Mouse (Mus musculus) testis, postnatal 14 days (tissue): ENCODE results near the gene Gm12184.
"Not testable (repeated sequence)": the region's sequence is repeated elsewhere in the genome, so short reads cannot be mapped to it uniquely, and the experiment has no call there.

Source experiments
- DNase-seq: peaks from one replicate; pipeline ENCODE4 v3.0.0; 2021; ENCODE audit warnings: low spot score

Gm12184 gene

DNA sequence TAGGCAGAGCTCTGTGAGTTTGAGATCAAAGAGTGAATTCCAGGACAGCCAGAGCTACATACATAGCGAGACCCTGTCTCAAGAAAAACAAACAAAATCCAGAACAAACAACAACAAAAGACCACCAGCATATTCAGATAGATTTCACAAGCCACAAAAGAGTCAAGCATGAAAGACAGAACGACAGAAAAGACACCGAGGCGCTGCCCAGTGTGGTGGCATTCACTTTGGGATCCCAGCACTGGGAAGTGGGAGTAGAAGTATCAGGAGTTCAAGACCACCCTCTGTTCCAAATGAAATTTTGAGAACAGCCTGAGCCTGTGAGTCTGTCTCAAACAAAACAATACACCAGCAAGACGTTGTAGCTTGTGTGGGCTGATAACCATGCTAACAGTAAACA lies 20.4 kb upstream of the Gm12184 start:
- no peak for DNase-seq

DNA sequence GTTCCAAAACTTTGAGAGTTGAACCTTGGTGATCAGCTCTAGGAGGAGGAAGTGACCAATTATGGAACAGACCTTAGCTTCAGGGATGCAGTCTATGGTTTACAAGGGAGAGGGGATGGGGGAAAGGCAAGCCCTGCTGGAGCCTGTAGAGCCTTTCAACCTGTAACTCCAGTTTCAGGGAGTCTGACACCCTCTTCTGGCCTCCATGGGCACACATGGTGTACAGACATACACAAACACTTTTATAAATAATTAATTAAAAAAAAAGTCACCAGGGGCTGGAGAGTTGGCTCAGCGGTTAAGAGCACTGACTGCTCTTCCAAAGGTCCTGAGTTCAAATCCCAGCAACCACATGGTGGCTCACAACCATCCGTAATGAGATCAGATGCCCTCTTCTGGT lies 19.9 kb upstream of the Gm12184 start:
- DNase-seq: not testable (repeated sequence)

DNA sequence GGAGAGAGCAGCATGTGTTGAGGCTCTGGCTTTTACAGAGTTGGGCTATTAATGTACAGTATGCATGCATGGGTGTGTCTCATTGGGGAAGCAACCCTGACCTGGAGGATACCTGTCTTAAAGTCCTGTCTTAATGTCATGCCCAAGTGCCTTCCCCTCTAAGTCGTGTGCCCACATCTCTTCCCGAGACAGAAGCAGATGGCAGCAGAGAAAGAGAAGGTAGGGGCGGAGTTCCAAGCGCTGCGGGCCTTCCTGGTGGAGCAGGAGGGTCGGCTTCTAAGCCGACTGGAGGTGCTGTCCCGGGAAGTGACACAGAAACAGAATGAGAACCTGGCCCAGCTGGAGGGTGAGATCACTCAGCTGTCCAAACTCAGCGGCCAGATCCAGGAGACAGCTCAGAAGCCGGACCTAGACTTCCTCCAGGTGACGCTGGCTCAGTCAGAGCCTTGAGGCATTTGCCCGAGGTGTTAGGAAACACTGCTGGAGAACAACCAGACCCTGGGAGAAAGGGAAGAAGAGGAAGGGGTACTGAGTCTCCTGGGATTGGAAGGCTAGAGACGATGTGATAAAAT lies 18.9 kb upstream of the Gm12184 start:
- no peak for DNase-seq

DNA sequence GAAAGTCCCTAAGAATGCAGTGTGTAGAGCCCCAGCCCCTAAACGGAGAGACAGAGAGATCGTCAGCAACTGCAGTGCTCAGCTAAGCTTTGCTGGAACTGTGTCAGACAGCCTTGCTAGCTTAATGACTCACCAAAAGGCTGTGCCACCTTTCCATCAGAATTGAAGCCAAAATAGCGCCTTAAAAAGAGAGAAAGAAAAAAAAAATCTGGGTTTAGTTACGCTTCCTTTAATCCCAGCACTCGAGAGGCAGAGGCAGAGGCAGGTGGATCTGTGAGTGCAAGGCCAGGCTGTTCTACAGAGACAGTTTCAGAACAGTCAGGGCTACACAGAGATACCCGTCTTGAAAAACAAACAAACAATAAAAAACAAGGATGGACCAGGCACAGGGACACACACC lies 17.9 kb upstream of the Gm12184 start:
- DNase-seq: no peak

DNA sequence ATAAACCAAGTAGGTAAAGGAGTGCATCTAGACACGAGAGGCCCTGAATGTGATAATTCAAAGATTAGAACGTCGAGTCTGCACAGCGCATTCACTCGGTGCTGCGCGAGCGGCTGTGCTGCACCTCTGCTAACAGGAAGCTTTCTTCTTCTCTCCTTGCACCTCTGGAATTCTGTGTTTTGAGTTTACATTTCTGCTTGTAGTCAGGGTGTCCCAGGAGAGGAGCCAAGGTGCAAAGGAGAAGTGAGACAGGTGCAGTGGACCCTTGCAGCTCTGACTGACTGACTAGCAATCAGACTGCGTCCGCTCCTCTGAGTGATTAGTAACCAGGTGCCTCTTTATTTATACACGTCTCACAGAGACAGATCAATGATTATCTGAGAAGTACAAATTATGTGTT lies 16.7 kb upstream of the Gm12184 start:
- DNase-seq: no peak

DNA sequence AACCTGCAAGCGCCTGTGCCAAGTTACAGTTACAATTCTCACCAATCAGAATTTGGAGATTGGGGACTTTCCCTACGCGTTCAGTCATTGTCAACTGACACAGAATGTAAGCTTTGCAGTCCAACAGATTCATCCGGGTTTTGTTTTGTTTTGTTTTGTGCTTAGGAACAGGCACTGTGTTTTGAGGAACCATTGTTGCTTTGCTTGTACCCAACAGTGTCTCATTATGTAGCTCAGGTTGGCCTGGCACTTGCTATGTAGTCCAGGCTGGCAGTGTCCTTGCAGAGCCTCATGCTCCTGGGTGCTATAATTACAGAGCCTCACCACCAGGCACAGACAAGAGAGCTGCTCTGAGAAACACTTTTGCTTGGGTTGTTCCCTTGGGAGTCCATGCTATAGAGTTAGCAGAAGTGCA lies 15.9 kb upstream of the Gm12184 start:
- DNase-seq: no peak

DNA sequence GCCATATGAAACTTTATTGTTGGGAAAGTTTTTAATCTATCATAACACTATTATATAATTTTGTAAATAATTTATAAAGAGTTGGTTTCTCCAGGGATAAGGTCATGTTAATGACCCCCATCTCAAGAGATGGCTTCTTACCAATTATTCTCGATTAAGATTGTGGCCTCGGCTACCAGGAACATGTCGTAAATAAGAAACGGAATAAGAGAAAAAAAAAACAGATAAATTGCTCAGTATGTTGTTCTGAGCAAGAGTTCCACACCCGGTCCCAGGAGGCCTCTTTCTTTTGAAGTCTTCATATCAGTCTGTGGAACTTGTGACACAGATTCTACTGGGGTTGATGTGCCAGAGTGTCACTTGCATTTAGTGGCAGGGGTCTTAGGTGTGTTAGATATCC lies 14.8 kb upstream of the Gm12184 start:
- DNase-seq: no peak

DNA sequence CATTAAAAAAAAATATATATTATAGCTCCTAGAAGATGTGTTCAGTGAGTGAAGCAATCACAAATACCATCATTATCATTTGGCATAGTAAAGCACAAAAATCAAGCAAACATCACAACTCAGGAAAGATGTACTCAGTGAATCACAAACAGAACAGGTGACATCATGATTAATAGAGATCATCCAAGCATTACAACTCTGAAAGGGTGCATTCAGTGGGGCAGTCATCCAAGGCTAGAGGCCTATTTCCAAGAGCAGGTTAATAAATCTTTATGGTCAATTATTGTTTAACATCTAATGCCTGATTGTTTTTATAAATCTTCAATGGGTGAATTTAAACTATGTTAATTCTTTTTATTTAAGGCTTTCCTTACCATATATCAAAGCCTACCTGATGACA lies 14.3 kb upstream of the Gm12184 start:
- no peak for DNase-seq

DNA sequence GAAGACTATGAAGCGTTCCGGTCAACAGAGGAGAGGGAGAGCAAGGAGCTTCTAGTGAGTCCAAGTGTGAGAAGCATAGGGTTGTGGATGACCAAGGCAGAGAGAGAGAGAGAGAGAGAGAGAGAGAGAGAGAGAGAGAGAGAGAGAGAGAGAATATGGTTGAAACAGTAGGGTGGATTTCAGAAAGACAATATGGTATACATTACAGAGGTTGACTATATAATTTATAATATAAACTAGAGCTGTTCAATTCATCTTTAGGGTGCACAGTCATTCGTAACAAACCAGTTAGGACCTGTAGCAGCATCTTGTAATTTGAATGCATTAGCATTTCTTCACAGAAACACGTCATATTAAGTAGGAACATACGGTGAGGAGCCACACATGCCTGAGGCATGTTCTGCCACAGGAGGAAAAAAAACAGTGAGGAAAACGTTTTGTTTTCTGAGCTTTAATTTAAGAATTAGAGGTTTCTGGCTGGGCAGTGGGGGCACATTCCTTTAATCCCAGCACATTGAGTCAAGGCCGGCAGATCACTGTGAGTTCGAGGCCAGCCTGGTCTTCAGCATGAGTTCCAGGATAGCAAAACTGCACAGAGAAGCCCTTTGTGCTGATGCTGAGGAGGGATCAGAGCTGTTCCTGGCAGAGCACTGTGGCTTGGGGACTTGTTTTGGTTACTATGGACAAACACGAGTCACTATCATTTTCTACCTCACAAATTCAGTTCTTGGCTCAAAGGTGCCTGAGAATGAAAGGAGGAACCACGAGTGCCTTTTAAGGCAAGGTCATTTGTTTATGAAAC lies 12.6 kb upstream of the Gm12184 start:
- DNase-seq: no peak

DNA sequence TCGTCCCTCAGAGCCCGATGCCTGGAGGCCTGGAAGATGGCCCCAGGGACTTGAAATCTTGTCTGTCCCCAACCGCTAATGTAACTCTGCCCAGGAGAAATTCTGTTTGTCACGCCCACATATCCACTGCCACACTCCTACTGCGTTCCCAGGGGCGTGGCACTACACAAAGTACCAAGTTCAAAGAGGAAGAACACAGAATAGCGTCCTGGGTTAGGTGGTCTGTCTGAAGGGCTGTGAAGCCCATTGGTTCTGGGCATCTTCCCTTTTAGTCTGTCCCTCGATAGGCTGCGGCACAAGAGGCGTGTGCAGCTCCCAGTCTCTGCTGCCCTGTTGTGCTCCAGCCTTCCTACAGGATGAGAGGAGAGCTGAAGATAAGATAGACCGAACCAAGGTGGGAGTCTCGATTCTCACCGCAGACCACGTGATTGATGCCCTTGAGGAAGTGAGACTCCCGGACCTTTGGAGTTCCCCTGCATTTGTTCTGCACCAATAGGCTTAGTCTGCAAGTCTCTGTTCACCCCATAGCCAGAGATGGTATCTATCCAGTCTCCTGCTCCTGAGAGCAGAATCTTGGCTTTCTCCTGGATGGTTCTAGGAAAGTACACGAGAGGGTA lies 11.8 kb upstream of the Gm12184 start:
- peak; percentile 79 for DNase-seq

DNA sequence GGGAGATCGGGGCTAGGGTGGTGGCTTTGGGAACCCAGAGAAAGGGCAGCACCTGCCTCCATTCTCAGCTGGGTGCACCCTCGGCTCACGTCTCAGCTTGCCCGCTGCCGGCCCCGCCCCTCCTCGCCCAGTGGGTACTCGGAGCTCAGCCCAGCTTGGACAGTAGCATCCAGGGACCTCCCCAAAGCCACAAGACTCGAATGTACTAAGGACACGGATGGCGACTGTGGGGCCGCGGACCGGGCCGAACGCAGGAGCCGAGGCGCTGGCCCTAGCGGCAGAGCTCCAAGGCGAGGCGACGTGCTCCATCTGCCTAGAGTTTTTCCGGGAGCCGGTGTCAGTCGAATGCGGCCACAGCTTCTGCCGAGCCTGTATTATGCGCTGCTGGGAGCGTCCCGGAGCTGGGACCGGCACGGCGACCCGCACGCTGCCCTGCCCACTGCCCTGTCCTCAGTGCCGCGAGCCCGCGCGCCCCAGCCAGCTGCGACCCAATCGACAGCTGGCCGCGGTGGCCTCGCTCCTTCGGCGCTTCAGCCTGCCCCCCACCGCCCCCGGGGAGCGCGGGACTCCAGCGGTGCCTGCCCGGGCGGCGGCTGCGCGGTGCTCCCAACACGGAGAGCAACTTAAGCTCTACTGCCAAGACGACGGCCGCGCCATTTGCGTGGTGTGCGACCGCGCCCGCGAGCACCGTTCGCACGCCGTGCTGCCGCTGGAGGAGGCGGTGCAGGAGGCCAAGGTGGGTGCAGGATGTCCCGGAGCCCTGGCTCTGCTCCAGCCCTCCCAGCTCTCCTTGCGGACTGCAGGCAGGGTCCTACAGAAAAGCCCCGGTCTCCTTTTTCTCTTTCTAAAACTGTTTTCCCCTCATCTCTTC lies 11.1 kb upstream of the Gm12184 start:
- peak; percentile 72 for DNase-seq

DNA sequence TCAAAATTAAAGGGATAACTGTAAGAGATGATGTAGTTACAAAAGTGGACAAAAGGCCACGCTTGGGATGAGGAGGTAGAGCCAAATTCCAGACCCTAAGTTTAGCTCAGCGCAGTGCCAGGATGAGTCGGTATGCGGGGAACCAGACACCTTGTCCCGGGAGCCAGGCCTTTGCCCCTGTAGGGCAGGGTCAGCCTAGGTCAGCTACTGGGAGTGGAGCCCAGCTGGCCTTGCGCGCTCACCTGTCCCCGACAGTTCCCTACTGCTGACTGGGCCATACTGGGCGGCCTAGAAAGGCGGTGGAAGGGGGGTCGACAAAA lies 10.5 kb upstream of the Gm12184 start:
- DNase-seq: no peak

DNA sequence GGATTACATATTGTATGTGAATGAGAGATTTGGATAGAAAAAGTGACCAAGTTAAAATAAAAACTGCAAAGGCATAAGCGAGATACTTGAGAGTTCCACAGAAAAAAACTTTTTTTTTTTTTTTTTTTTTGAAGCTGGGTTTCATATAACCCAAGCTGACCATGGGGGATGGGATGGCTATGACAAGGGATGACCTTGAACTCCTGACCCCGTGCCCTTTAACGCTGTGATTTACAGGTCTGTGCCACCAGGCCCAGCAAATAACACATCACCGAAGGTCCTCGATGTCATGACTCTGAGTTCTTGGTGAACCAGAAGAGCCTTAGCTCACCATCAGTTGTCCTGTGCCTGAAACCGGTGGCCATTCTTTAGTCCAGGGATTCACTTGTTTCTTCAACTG lies 9.5 kb upstream of the Gm12184 start:
- no peak for DNase-seq

DNA sequence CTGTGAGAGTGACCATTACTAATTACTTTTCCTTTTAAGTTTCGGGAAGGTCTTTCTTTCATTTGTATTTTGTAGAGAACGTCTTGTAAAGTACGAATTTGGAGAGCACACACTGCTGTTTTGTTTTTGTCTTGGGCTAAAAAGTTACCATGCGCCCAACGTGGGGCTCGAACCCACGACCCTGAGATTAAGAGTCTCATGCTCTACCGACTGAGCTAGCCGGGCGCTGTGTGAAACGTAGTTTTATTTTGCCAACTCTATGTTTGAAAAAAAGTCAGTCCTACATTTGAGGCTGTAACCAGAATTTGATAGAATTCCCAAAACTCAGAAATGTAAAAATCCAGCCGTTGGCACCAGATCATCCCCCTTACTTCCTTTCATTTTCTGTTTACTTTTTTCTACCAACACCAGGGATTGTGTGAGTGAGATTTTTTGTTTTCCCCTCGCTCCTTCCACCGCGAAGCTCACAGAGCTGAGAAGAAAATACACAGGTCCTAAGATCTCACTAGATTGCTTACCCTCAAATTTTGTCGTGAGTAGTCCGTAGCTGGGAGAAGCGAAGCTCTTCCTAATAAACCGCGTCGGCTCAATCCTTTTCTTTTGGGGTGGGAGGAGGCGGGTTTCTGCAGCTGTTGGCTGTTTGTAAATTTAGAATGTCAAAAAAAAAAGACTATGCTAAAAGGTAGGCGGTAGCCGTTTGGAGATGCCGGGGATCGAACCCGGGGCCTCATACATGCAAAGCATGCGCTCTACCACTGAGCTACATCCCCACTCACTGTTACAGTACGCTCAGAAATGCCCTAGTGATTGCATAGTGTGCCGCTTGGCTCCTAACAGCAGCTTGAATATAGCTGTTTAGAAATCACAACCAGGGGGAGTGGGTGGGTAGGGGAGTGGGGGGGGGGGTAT lies 7.5 kb upstream of the Gm12184 start:
- DNase-seq: peak; percentile 79

DNA sequence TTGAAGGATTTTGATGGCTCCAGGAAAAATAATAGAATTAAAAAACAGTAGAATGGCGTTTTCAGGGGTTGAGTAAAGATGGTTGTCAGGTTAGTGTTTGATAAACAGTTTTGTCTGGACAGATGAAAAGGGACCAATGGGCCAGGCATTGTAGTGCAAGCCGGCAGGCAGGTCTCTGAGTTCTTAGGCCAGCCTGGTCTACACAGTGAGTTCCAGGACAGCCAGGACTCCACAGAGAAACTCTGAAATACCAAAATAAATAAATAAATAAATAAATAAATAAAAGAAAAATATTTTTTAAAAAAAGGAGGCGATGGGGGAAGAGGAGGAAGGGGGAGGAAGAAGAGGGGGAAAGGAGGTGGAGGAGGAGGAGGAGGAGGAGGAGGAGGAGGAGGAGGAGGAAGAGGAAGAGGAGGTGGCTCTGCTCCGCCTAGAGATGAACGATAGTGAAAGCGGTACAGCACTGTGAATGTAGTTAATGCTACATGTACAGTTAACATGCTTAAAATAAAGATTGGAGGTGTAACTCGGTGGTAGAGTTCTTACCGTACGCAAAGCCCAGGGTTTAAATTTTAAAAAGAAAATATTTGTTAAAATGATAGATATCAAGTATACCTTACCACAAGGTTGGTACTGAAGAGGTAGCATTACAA lies 6.7 kb upstream of the Gm12184 start:
- DNase-seq: no peak

DNA sequence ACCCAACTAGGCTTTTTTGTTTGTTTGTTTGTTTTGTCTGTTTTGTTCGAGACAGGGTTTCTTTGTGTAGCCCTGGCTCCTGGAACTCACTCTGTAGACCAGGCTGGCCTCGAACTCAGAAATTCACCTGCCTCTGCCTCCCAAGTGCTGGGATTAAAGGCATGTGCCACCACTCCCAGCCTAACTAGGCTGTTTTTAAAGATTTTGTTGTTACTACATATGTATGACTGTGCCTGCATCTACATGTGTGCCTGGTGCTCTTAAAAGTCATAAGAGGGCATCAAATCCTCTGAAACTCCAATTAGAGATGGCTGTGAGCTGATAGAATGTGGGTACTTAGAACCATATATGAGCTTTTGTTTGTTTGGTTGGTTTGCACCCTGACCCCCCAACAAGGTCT lies 4.8 kb upstream of the Gm12184 start:
- no peak for DNase-seq

DNA sequence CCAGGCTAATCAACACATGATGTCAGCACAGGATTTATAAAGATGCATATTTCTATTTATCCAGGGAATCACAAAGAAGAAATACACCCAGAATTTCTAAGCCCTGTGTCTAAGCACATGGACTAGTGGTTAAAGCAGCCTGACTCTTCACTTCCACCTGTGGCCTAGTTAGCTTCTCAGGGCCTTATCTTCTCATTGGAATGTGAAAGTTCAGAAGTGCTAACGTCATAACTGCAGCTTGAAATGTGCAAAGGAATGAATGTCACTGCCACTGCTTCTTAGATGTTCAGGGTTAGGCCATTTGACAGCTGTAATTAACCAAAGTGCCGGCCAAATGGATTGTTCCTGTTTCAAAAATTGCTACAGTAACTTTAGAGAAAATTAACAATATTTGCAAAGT lies 3.8 kb upstream of the Gm12184 start:
- no peak for DNase-seq

DNA sequence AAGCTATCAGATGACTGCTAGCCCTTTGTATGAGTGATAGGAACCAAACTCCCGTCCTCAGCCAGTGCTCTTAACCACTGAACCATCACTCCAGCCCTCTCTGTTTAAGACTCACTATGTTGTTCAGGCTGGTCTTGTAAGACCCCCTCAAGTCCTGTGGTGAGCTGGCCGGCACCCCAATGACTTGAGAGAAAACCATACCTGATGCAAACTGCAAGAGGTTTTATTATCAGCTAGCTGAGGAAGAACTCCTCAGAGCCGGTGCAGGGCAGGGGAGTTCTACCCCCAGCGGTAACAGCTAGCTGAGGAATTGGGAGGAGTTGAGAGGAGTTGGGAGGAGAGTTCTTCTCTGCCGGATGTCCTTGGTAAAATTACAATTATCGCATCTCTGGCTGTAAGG lies 1.5 kb upstream of the Gm12184 start:
- DNase-seq: peak; percentile 56

DNA sequence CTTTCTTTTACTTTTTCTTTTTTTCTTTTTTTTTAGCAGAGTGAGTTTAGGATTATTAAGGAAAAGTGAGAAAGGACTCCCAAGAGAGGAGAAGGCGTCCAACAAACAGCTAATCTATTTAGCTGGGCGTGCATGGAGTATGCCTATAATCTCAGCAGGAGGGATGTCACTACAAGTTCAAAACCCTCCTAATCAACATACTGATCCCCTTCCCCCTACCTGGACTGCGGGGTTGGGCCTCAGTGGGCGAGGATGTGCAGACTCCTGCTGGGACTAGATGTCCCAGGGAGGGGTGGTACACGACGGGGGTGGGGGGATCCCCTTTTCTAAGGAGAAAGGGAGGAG lies 269 bp upstream of the Gm12184 start:
- DNase-seq: no peak

DNA sequence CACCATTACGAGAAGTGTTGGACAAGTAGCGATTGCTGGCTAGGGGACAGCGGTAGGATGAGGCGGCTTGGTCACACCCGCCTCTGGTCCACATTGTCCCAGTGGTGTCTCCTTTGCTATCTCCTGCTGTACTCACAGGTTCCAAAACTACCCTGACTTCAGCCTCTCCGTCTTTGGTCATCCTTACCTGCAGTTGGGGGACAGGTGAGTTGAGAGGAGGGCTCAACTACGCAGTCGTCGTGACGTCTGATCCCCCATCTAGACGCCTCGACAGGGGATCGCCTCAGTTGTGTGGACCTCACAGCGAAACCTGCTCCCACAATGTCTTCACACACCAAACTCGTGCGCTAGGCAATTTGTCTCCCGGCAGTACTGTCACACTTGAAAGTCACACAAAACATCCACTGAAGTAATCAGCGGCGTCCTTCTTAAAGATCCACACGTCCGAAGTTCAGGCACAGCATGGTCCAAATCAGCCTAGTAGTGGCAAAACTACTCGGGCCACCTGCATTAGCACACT lies 2.1 kb downstream of the Gm12184 start:
- DNase-seq: no peak

DNA sequence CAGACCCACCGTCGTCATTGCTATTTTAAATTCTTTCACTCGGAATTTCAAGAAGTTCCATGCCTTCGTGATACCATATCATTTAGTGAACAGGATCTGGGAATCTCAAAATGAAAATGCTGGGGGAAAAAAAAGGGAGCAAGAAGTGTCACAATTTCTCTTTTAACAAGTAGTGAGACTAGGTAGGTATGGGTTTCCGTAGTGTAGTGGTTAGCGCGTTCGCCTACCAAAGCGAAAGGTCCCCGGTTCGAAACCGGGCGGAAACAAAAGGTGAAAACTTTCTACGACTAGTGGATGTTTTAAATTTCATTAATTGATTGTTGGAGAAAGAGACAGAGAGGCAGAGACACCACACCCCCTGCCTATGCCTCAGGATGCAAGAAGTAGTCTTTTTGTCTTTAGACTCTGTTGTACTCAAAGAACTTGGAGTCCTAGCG lies 2.9 kb downstream of the Gm12184 start:
- DNase-seq: peak; percentile 38
